Mouse (Mus musculus) stomach, embryonic 16.5 days (tissue): ENCODE data around the gene Kat14. TPM values are rescaled to one million over a fixed set of nuclear protein-coding genes. Genes with fewer than 3 reads are reported as not detected.

Experiments
- ATAC-seq: fragments of 200-750 bp; cut with Nextera tagmentation; 2 replicates; pipeline ENCODE4 v1.8.0; 2017; ENCODE audit warnings: moderate number of reproducible peaks, moderate TSS enrichment; ENCODE audit not compliant: insufficient read depth, low FRiP score
- H3K27ac ChIP-seq: fragments of 300-500 bp; sonication (generic); 2 replicates; pipeline ENCODE4 v1.5.1; 2014; ENCODE audit warnings: low read length
- H3K27me3 ChIP-seq: fragments of 300-500 bp; sonication (generic); 2 replicates; pipeline ENCODE4 v1.6.1; 2014; ENCODE audit warnings: low read length, control low read depth, mixed read lengths; ENCODE audit not compliant: control insufficient read depth, insufficient read depth
- H3K36me3 ChIP-seq: fragments of 300-500 bp; sonication (generic); 2 replicates; pipeline ENCODE4 v1.6.1; 2014; ENCODE audit warnings: low read length; ENCODE audit not compliant: control insufficient read depth, insufficient read depth
- H3K4me1 ChIP-seq: fragments of 300-500 bp; sonication (generic); 2 replicates; pipeline ENCODE4 v1.6.1; 2014; ENCODE audit warnings: low read length, control low read depth, mixed read lengths; ENCODE audit not compliant: control insufficient read depth, insufficient read depth
- H3K4me2 ChIP-seq: fragments of 300-500 bp; sonication (generic); 2 replicates; pipeline ENCODE4 v1.6.1; 2014; ENCODE audit warnings: low read depth, low read length, mixed read lengths
- H3K4me3 ChIP-seq: fragments of 300-500 bp; sonication (generic); replicated peaks from 2 replicates; pipeline ENCODE4 v1.5.1; 2014; ENCODE audit warnings: mild to moderate bottlenecking, low read length
- H3K9ac ChIP-seq: fragments of 300-500 bp; sonication (generic); 2 replicates; pipeline ENCODE4 v1.6.1; 2014; ENCODE audit warnings: low read length
- H3K9me3 ChIP-seq: fragments of 300-500 bp; sonication (generic); replicated peaks from 2 replicates; pipeline ENCODE4 v1.6.1; 2016; ENCODE audit warnings: low read length, control low read depth; ENCODE audit not compliant: control insufficient read depth
- WGBS: fragments of 180-500 bp; shearing (Covaris S2); extraction: QIAGEN DNeasy Blood & Tissue Kit; methylation state at CpG from one replicate; pipeline ENCODE4 v1.1.7; 2014; 5-methylcytosine and 5-hydroxymethylcytosine counted together
- polyA plus RNA-seq: library from polyadenylated mRNA; unstranded; fragments of >200 nt; fragmentation: Nextera tagmentation; extraction: Ambion mirVana; gene quantifications from 2 replicates; pipeline ENCODE4 v1.2.1, GENCODE M21; 2015

The Kat14 gene
- polyA plus RNA-seq, 1 experiment from 2014 or later, result 34.6 TPM

- no peak overlapping the region for H3K4me3 ChIP-seq
- no peaks in the 10 kb centered on the region for H3K27me3 ChIP-seq
- H3K27ac ChIP-seq, result no peak overlapping the region
- H3K9me3 ChIP-seq, result no peaks in the 10 kb centered on the region
- H3K36me3 ChIP-seq, result peaks cover 30% of the 10 kb centered on the region
- H3K4me2 ChIP-seq, result no peak overlapping the region
- WGBS, result 85% methylated on average over 6 of the region's 6 CpGs
- H3K9ac ChIP-seq, result no peak overlapping the region
- ATAC-seq, result no peak
- H3K4me1 ChIP-seq, result no peaks in the 10 kb centered on the region
These were observed 31.9 kb downstream of the Kat14 start for GRCm38 (mm10) chr2:144400659-144401058.

- ATAC-seq, result no peak
- H3K9me3 ChIP-seq, result no peaks in the 10 kb centered on the region
- H3K36me3 ChIP-seq, result peaks cover 14% of the 10 kb centered on the region
- H3K27ac ChIP-seq, result no peak overlapping the region
- no peaks in the 10 kb centered on the region for H3K27me3 ChIP-seq
- 90% methylated on average over 4 of the region's 4 CpGs for WGBS
- H3K4me2 ChIP-seq, result no peak overlapping the region
- H3K9ac ChIP-seq, result no peak overlapping the region
- no peaks in the 10 kb centered on the region for H3K4me1 ChIP-seq
- no peak overlapping the region for H3K4me3 ChIP-seq
These were observed 40.3 kb downstream of the Kat14 start for GRCm38 (mm10) chr2:144409037-144409436.

GRCm38 (mm10) chr2:144410603-144411002, 41.8 kb downstream of the Kat14 start:
- peaks cover 5% of the 10 kb centered on the region for H3K36me3 ChIP-seq
- no peak for ATAC-seq
- no peaks in the 10 kb centered on the region for H3K27me3 ChIP-seq
- no peak overlapping the region for H3K4me3 ChIP-seq
- no peak overlapping the region for H3K9ac ChIP-seq
- H3K9me3 ChIP-seq, result no peaks in the 10 kb centered on the region
- H3K4me1 ChIP-seq, result no peaks in the 10 kb centered on the region
- H3K27ac ChIP-seq, result no peak overlapping the region
- WGBS, result 75% methylated on average over 3 of the region's 3 CpGs
- H3K4me2 ChIP-seq, result no peak overlapping the region

GRCm38 (mm10) chr2:144414646-144415045, 45.9 kb downstream of the Kat14 start:
- ATAC-seq, result no peak
- Histone ChIP-seq H3K9me3 (no peaks in the 10 kb centered on the region), H3K9ac (no peak overlapping the region), H3K4me2 (no peak overlapping the region), H3K4me3 (no peak overlapping the region), H3K27ac (no peak overlapping the region), H3K4me1 (no peaks in the 10 kb centered on the region), H3K36me3 (no peaks in the 10 kb centered on the region), H3K27me3 (no peaks in the 10 kb centered on the region)
- WGBS, result 89% methylated on average over 1 of the region's 1 CpGs

DNA sequence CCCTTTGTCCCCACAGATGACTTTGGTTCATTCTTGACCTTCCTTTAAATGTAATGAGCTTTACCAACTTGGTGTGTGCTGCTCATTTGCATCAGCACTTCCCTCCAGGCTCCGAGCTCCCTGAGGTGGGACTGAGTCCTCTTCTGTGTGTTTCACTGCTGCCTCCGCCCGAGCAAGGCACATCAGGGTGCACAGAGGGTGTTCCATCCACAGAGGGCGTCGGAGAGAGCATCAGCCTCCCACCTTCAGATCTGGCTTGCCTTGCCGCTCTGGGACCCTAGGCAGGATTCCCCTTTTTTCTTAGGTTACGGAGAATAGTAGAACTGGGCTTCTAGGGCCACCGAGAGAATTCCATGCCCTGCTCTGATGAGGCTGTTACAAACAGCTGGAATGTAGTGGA, 48.1 kb downstream of the Kat14 start:
- H3K4me2 ChIP-seq, result no peak overlapping the region
- H3K36me3 ChIP-seq, result no peaks in the 10 kb centered on the region
- H3K9ac ChIP-seq, result no peak overlapping the region; the same call in 1 of the 2 replicates
- no peak overlapping the region for H3K4me3 ChIP-seq
- H3K27ac ChIP-seq, result no peak overlapping the region
- no peaks in the 10 kb centered on the region for H3K9me3 ChIP-seq
- no peaks in the 10 kb centered on the region for H3K27me3 ChIP-seq
- ATAC-seq, result no peak
- no peaks in the 10 kb centered on the region for H3K4me1 ChIP-seq
- 48% methylated on average over 8 of the region's 8 CpGs for WGBS

GRCm38 (mm10) chr2:144418062-144418461, 49.3 kb downstream of the Kat14 start:
- Histone ChIP-seq H3K4me3 (no peak overlapping the region), H3K9me3 (no peaks in the 10 kb centered on the region), H3K27ac (no peak overlapping the region), H3K4me2 (no peak overlapping the region), H3K4me1 (no peaks in the 10 kb centered on the region), H3K36me3 (no peaks in the 10 kb centered on the region), H3K27me3 (no peaks in the 10 kb centered on the region), H3K9ac (no peak overlapping the region)
- WGBS, result 27% methylated on average over 2 of the region's 2 CpGs
- no peak for ATAC-seq

DNA sequence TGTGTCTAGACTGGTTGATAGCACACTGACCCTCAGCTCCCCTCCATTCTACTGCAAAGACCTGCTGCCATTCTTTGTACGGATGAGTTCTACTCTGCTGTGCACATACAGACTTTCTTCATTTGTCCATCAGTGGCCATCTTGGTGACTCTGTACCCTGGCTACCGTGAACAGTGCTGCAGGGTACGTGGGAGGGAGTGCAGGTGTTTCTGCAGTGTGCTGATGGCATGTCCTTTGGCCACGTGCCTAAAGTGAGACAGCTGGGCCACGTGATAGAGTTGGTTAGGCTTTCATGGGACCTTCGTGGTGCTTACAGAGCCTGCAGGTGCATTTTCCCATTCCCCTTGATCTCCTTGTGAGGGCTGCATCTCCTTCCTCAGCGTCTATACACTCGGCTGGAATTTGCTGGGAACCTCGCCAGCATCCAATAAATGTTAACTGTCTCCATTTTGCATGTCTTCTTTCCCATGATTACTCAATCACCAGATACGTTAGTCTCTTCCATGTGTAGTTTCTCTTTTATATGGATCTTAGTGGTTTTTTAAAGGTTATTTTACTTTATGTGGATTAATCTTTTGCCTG, 53.4 kb downstream of the Kat14 start:
- peak; percentile 68; the same call in 1 of the 2 replicates for ATAC-seq
- Histone ChIP-seq H3K9me3 (no peaks in the 10 kb centered on the region), H3K27me3 (no peaks in the 10 kb centered on the region), H3K4me1 (no peaks in the 10 kb centered on the region), H3K4me3 (no peak overlapping the region), H3K4me2 (no peak overlapping the region), H3K36me3 (no peaks in the 10 kb centered on the region), H3K9ac (no peak overlapping the region), H3K27ac (no peak overlapping the region)
- WGBS, result 65% methylated on average over 10 of the region's 10 CpGs

GRCm38 (mm10) chr2:144425761-144426160, 57.0 kb downstream of the Kat14 start:
- Histone ChIP-seq H3K4me1 (peaks cover 7% of the 10 kb centered on the region), H3K36me3 (no peaks in the 10 kb centered on the region), H3K27me3 (no peaks in the 10 kb centered on the region), H3K9ac (no peak overlapping the region), H3K4me3 (no peak overlapping the region), H3K9me3 (no peaks in the 10 kb centered on the region), H3K4me2 (no peak overlapping the region), H3K27ac (no peak overlapping the region)
- 67% methylated on average over 1 of the region's 1 CpGs for WGBS
- ATAC-seq, result no peak

- Histone ChIP-seq H3K9ac (no peak overlapping the region), H3K4me3 (no peak overlapping the region), H3K36me3 (no peaks in the 10 kb centered on the region), H3K9me3 (no peaks in the 10 kb centered on the region), H3K27me3 (no peaks in the 10 kb centered on the region), H3K4me2 (no peak overlapping the region), H3K4me1 (peaks cover 7% of the 10 kb centered on the region), H3K27ac (no peak overlapping the region)
- no peak for ATAC-seq
- WGBS, result 69% methylated on average over 5 of the region's 5 CpGs
These were observed 59.1 kb downstream of the Kat14 start for GRCm38 (mm10) chr2:144427852-144428251.
